Mouse (Mus musculus) forebrain, postnatal 0 days (tissue): ENCODE data around the gene Grasp. TPM values are rescaled to one million over a fixed set of nuclear protein-coding genes. Genes with fewer than 3 reads are reported as not detected.

Source experiments
- ATAC-seq: fragments of 200-750 bp; cut with Nextera tagmentation; 2 replicates; pipeline ENCODE4 v1.8.0; 2017; ENCODE audit warnings: mild to moderate bottlenecking, moderate library complexity
- DNase-seq: peaks from one replicate; pipeline ENCODE4 v3.0.0-alpha.2; 2015
- H3K27ac ChIP-seq: fragments of 300-500 bp; sonication (generic); 2 replicates; pipeline ENCODE4 v1.5.1; 2014; ENCODE audit warnings: low read depth, mild to moderate bottlenecking, antibody characterized with exemption, low read length, moderate library complexity, mixed read lengths
- H3K27me3 ChIP-seq: fragments of 300-500 bp; sonication (generic); 2 replicates; pipeline ENCODE4 v1.6.1; 2014; ENCODE audit warnings: mild to moderate bottlenecking, low read length, mixed read lengths; ENCODE audit not compliant: insufficient read depth
- H3K36me3 ChIP-seq: fragments of 300-500 bp; sonication (generic); 2 replicates; pipeline ENCODE4 v1.6.1; 2014; ENCODE audit warnings: mild to moderate bottlenecking, moderate library complexity; ENCODE audit not compliant: insufficient read depth
- H3K4me1 ChIP-seq: fragments of 300-500 bp; sonication (generic); 2 replicates; pipeline ENCODE4 v1.6.1; 2014; ENCODE audit warnings: antibody characterized with exemption; ENCODE audit not compliant: insufficient read depth
- H3K4me2 ChIP-seq: fragments of 300-500 bp; sonication (generic); 2 replicates; pipeline ENCODE4 v1.6.1; 2014; ENCODE audit warnings: low read depth, mild to moderate bottlenecking, moderate library complexity
- H3K4me3 ChIP-seq: fragments of 300-500 bp; sonication (generic); 2 replicates; pipeline ENCODE4 v1.5.1; 2014; ENCODE audit warnings: low read depth, low read length, mixed read lengths
- H3K9ac ChIP-seq: fragments of 300-500 bp; sonication (generic); 2 replicates; pipeline ENCODE4 v1.6.1; 2014; ENCODE audit warnings: mild to moderate bottlenecking
- H3K9me3 ChIP-seq: fragments of 300-500 bp; sonication (generic); 2 replicates; pipeline ENCODE4 v1.6.1; 2016; ENCODE audit warnings: low read length
- CTCF ChIP-seq: sonication (generic); IDR thresholded peaks from 2 replicates; pipeline ENCODE4 v1.5.1; 2016; ENCODE audit warnings: antibody characterized with exemption, control low read depth, low read depth
- WGBS: fragments of 180-500 bp; shearing (Covaris S2); extraction: QIAGEN DNeasy Blood & Tissue Kit; methylation state at CpG from one replicate; pipeline ENCODE4 v1.1.7; 2014; 5-methylcytosine and 5-hydroxymethylcytosine counted together
- polyA plus RNA-seq: library from polyadenylated mRNA; unstranded; fragments of >200 nt; fragmentation: Nextera tagmentation; extraction: Ambion mirVana; gene quantifications from 2 replicates; pipeline ENCODE4 v1.2.1, GENCODE M21; 2015
- total RNA-seq: library from RNA; depleted of rRNA; stranded (reverse); fragments of >200 nt; gene quantifications from 2 replicates; pipeline ENCODE4 v1.2.3, GENCODE M21; 2014

Gene Grasp
- total and polyA plus RNA-seq, 2 experiments from 2014 or later = 3.3 to 11.1 TPM

- ATAC-seq (no peak), DNase-seq (no peak)
- Histone ChIP-seq H3K9ac (no peak overlapping the region), H3K27ac (no peak overlapping the region), H3K4me1 (peaks cover 6% of the 10 kb centered on the region; the same call in 1 of the 2 replicates), H3K9me3 (no peaks in the 10 kb centered on the region), H3K36me3 (no peaks in the 10 kb centered on the region), H3K27me3 (no peaks in the 10 kb centered on the region), H3K4me2 (no peak overlapping the region), H3K4me3 (no peak overlapping the region)
- 89% methylated on average over 7 of the region's 7 CpGs for WGBS
- TF ChIP-seq CTCF = no peak
Measured at GRCm38 (mm10) chr15:101255842-101256462, 32.0 kb downstream of the Grasp start.

- Histone ChIP-seq H3K27me3 (no peaks in the 10 kb centered on the region), H3K9ac (no peak overlapping the region), H3K4me2 (no peak overlapping the region), H3K4me3 (no peak overlapping the region), H3K36me3 (no peaks in the 10 kb centered on the region), H3K27ac (no peak overlapping the region), H3K9me3 (no peaks in the 10 kb centered on the region), H3K4me1 (peaks cover 6% of the 10 kb centered on the region; the same call in 1 of the 2 replicates)
- TF ChIP-seq CTCF = no peak
- WGBS = 80% methylated on average over 14 of the region's 14 CpGs
- DNase-seq (no peak), ATAC-seq (no peak)
Measured at GRCm38 (mm10) chr15:101256463-101257206, 32.6 kb downstream of the Grasp start.

- H3K36me3 ChIP-seq = no peaks in the 10 kb centered on the region
- 89% methylated on average over 11 of the region's 11 CpGs for WGBS
- peaks cover 6% of the 10 kb centered on the region; the same call in 1 of the 2 replicates for H3K4me1 ChIP-seq
- H3K4me2 ChIP-seq = no peak overlapping the region
- no peaks in the 10 kb centered on the region for H3K27me3 ChIP-seq
- H3K27ac ChIP-seq = no peak overlapping the region
- ATAC-seq = no peak
- H3K4me3 ChIP-seq = no peak overlapping the region
- DNase-seq = no peak
- no peak overlapping the region for H3K9ac ChIP-seq
- H3K9me3 ChIP-seq = no peaks in the 10 kb centered on the region
- no peak for TF ChIP-seq CTCF
Measured at GRCm38 (mm10) chr15:101258420-101258819, 34.4 kb downstream of the Grasp start.

GRCm38 (mm10) chr15:101259922-101260321 lies 35.9 kb downstream of the Grasp start:
- H3K27ac ChIP-seq = no peak overlapping the region

DNA sequence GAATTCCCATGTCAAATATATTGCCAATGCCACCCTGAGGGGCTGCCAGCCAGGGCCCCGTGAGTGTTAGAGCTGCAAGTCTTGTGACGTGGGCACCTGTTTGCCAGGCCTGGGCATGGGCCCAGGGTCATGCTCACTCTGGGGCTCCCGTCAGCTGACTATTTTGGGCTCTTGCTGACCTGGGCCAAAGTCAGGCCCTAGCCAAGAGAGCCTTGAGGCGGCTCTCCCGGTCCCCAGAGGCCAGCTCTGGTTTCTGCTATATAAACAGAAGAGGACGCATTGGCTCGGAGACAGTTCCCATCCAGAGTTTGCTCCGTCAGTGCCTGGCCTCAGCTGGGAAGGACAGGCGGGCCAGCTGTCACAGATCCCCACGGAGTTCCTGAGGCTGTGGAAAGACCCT lies 36.4 kb downstream of the Grasp start:
- peaks cover under 1% of the 10 kb centered on the region; the same call in 1 of the 2 replicates for H3K4me1 ChIP-seq
- peaks cover 2% of the 10 kb centered on the region; the same call in 1 of the 2 replicates for H3K27me3 ChIP-seq
- no peak overlapping the region for H3K27ac ChIP-seq
- no peak for TF ChIP-seq CTCF
- no peak overlapping the region for H3K9ac ChIP-seq
- no peak overlapping the region for H3K4me3 ChIP-seq
- DNase-seq = no peak
- 73% methylated on average over 10 of the region's 10 CpGs for WGBS
- no peak overlapping the region for H3K4me2 ChIP-seq
- H3K36me3 ChIP-seq = no peaks in the 10 kb centered on the region
- H3K9me3 ChIP-seq = no peaks in the 10 kb centered on the region
- no peak for ATAC-seq

More at GRCm38 (mm10) chr15:101259922-101260321, 35.9 kb downstream of the Grasp start:
- H3K4me1 ChIP-seq = peaks cover 3% of the 10 kb centered on the region; the same call in 1 of the 2 replicates
- H3K9ac ChIP-seq = no peak overlapping the region
- H3K27me3 ChIP-seq = no peaks in the 10 kb centered on the region
- no peak overlapping the region for H3K4me3 ChIP-seq
- no peak for DNase-seq
- ATAC-seq = no peak
- WGBS = 96% methylated on average over 3 of the region's 3 CpGs
- no peaks in the 10 kb centered on the region for H3K9me3 ChIP-seq
- TF ChIP-seq CTCF = no peak
- no peaks in the 10 kb centered on the region for H3K36me3 ChIP-seq
- no peak overlapping the region for H3K4me2 ChIP-seq

GRCm38 (mm10) chr15:101260874-101261622 lies 37.1 kb downstream of the Grasp start:
- peaks cover 5% of the 10 kb centered on the region for H3K27me3 ChIP-seq
- WGBS = 65% methylated on average over 13 of the region's 13 CpGs
- DNase-seq (no peak), ATAC-seq (no peak)
- TF ChIP-seq CTCF = no peak
- H3K9me3 ChIP-seq = no peaks in the 10 kb centered on the region
- no peak overlapping the region for H3K4me2 ChIP-seq
- no peak overlapping the region for H3K4me3 ChIP-seq
- H3K4me1 ChIP-seq = peaks cover 6% of the 10 kb centered on the region; the same call in 1 of the 2 replicates
- H3K27ac ChIP-seq = no peak overlapping the region
- no peak overlapping the region for H3K9ac ChIP-seq
- no peaks in the 10 kb centered on the region for H3K36me3 ChIP-seq
